9 mouse cellular contexts compared by ENCODE assay signal in genomic region chr17:16054481-16054880, GRCm38 (mm10).
DNase-seq lines count a peak whose midpoint lies in the region; ATAC-seq lines count a peak whose summit lies in the region.
"Had no signal": no experiment of that assay in that cellular context is flagged by ENCODE, and none has a peak within 500 bp of the region (broad histone marks: within the 10 kb centered on the region; RNA-seq: fewer than 3 reads in every experiment).

No protein-coding gene starts in this region.

- H3K9ac ChIP-seq in forebrain, embryonic 11.5 days (ENCODE audit: low read length) = no peak overlapping the region
- H3K9ac ChIP-seq in forebrain, embryonic 12.5 days = no peak overlapping the region
- H3K9ac ChIP-seq in neural tube, embryonic 15.5 days (replicated peaks) = no peak overlapping the region
- H3K9ac ChIP-seq in liver, embryonic 11.5 days (ENCODE audit: low read depth, low read length) = no peak overlapping the region
- H3K9ac ChIP-seq: liver, embryonic 15.5 days had no signal

- H3K9me3 ChIP-seq in forebrain, embryonic 11.5 days (ENCODE audit: control insufficient read depth, low read length) = no peaks in the 10 kb centered on the region
- H3K9me3 ChIP-seq in forebrain, embryonic 12.5 days = no peaks in the 10 kb centered on the region
- no peaks in the 10 kb centered on the region for H3K9me3 ChIP-seq in neural tube, embryonic 15.5 days (replicated peaks)
- H3K9me3 ChIP-seq in liver, embryonic 11.5 days (ENCODE audit: control insufficient read depth, low read length) = no peaks in the 10 kb centered on the region
- H3K9me3 ChIP-seq: liver, embryonic 15.5 days had no signal

- no peaks in the 10 kb centered on the region for H3K4me1 ChIP-seq in forebrain, embryonic 11.5 days (replicated peaks; ENCODE audit: control insufficient read depth, insufficient read depth, low read length)
- no peaks in the 10 kb centered on the region for H3K4me1 ChIP-seq in forebrain, embryonic 12.5 days
- no peaks in the 10 kb centered on the region for H3K4me1 ChIP-seq in neural tube, embryonic 15.5 days
- H3K4me1 ChIP-seq in liver, embryonic 11.5 days (replicated peaks; ENCODE audit: control insufficient read depth, insufficient read depth, low read length) = no peaks in the 10 kb centered on the region
- H3K4me1 ChIP-seq: liver, embryonic 15.5 days had no signal

- H3K27me3 ChIP-seq in forebrain, embryonic 11.5 days (ENCODE audit: control insufficient read depth, insufficient read depth, low read length) = no peaks in the 10 kb centered on the region
- no peaks in the 10 kb centered on the region for H3K27me3 ChIP-seq in forebrain, embryonic 12.5 days
- no peaks in the 10 kb centered on the region for H3K27me3 ChIP-seq in neural tube, embryonic 15.5 days (replicated peaks)
- no peaks in the 10 kb centered on the region for H3K27me3 ChIP-seq in liver, embryonic 11.5 days (replicated peaks; ENCODE audit: control insufficient read depth, insufficient read depth, low read length)
- H3K27me3 ChIP-seq: liver, embryonic 15.5 days had no signal

- no peak overlapping the region for H3K4me3 ChIP-seq in forebrain, embryonic 11.5 days (ENCODE audit: low read depth, low read length)
- H3K4me3 ChIP-seq in forebrain, embryonic 12.5 days (replicated peaks) = no peak overlapping the region
- no peak overlapping the region for H3K4me3 ChIP-seq in neural tube, embryonic 15.5 days (replicated peaks)
- H3K4me3 ChIP-seq in liver, embryonic 11.5 days (ENCODE audit: low read depth, low read length) = no peak overlapping the region
- H3K4me3 ChIP-seq: liver, embryonic 15.5 days had no signal

- no peaks in the 10 kb centered on the region for H3K36me3 ChIP-seq in forebrain, embryonic 11.5 days (ENCODE audit: control insufficient read depth, insufficient read depth, low read length)
- no peaks in the 10 kb centered on the region for H3K36me3 ChIP-seq in forebrain, embryonic 12.5 days (replicated peaks)
- no peaks in the 10 kb centered on the region for H3K36me3 ChIP-seq in neural tube, embryonic 15.5 days
- H3K36me3 ChIP-seq in liver, embryonic 11.5 days (ENCODE audit: control insufficient read depth, insufficient read depth, low read length) = no peaks in the 10 kb centered on the region
- H3K36me3 ChIP-seq: liver, embryonic 15.5 days had no signal

- intact Hi-C loops in heart, postnatal 36 days (cut with DNase I) = no loop called here

- ATAC-seq in forebrain, embryonic 11.5 days (replicated peaks; ENCODE audit: low FRiP score) = no peak
- ATAC-seq in forebrain, embryonic 12.5 days (ENCODE audit: low FRiP score) = no peak
- no peak for ATAC-seq in neural tube, embryonic 15.5 days (ENCODE audit: low FRiP score)
- no peak for ATAC-seq in liver, embryonic 11.5 days (replicated peaks; ENCODE audit: low FRiP score)

- no peak overlapping the region for H3K27ac ChIP-seq in forebrain, embryonic 11.5 days (ENCODE audit: low read depth, low read length)
- H3K27ac ChIP-seq in forebrain, embryonic 12.5 days = no peak overlapping the region
- H3K27ac ChIP-seq in neural tube, embryonic 15.5 days (replicated peaks) = no peak overlapping the region
- H3K27ac ChIP-seq in liver, embryonic 11.5 days (ENCODE audit: low read depth, low read length) = no peak overlapping the region
- H3K27ac ChIP-seq: liver, embryonic 15.5 days had no signal

- 51% methylated on average over 3 of the region's 3 CpGs for WGBS in forebrain, embryonic 11.5 days
- WGBS in forebrain, embryonic 12.5 days = 59% methylated on average over 3 of the region's 3 CpGs
- WGBS in neural tube, embryonic 15.5 days = 53% methylated on average over 3 of the region's 3 CpGs
- 36% methylated on average over 3 of the region's 3 CpGs for WGBS in liver, embryonic 11.5 days

- peak; percentile 47 for DNase-seq in forebrain, embryonic 11.5 days (ENCODE audit: low spot score)
- peak; percentile 58 for DNase-seq in neural tube, embryonic 10.5 days (ENCODE audit: extremely low spot score, low spot score)
- DNase-seq in heart, postnatal 36 days = peak; percentile 4 to 9
- DNase-seq in skeletal muscle tissue, adult 2 months (ENCODE audit: low read depth, low spot score) = peak; percentile 83
- no peak for DNase-seq in spleen, adult 18-20 months
- no peak for DNase-seq in liver, embryonic 11.5 days (ENCODE audit: low spot score)

- no peak overlapping the region for H3K4me2 ChIP-seq in forebrain, embryonic 11.5 days (ENCODE audit: low read depth, low read length, severe bottlenecking)
- H3K4me2 ChIP-seq in forebrain, embryonic 12.5 days = no peak overlapping the region
- H3K4me2 ChIP-seq in neural tube, embryonic 15.5 days = no peak overlapping the region
- H3K4me2 ChIP-seq in liver, embryonic 11.5 days = no peak overlapping the region
- H3K4me2 ChIP-seq: liver, embryonic 15.5 days had no signal

Comparison
In these comparisons a context has a peak if more than half of its experiments do, and no peak if none do; other contexts are left out.
1. DNase-seq: peak in forebrain, embryonic 11.5 days (single experiment), neural tube, embryonic 10.5 days (single experiment), heart, postnatal 36 days (2 of 2) and skeletal muscle tissue, adult 2 months (single experiment); none in spleen, adult 18-20 months (0 of 2) and liver, embryonic 11.5 days (single experiment).